Mouse (Mus musculus) embryonic facial prominence, embryonic 14.5 days (tissue): ENCODE data around the gene Dolk. TPM values are rescaled to one million over a fixed set of nuclear protein-coding genes. Genes with fewer than 3 reads are reported as not detected.

Source experiments
- ATAC-seq: fragments of 200-750 bp; cut with Nextera tagmentation; 2 replicates; pipeline ENCODE4 v1.8.0; 2017; ENCODE audit warnings: low read depth, moderate number of reproducible peaks, moderate TSS enrichment
- DNase-seq: peaks from one replicate; pipeline ENCODE4 v3.0.0-alpha.2; 2015; ENCODE audit warnings: low spot score
- H3K27ac ChIP-seq: fragments of 300-500 bp; sonication (generic); replicated peaks from 2 replicates; pipeline ENCODE4 v1.5.1; 2014; ENCODE audit warnings: low read depth, mild to moderate bottlenecking, low read length, moderate library complexity
- H3K27me3 ChIP-seq: fragments of 300-500 bp; sonication (generic); replicated peaks from 2 replicates; pipeline ENCODE4 v1.6.1; 2014; ENCODE audit warnings: low read length; ENCODE audit not compliant: control insufficient read depth, insufficient read depth
- H3K36me3 ChIP-seq: fragments of 300-500 bp; sonication (generic); 2 replicates; pipeline ENCODE4 v1.6.1; 2014; ENCODE audit warnings: low read length, mixed read lengths; ENCODE audit not compliant: control insufficient read depth, insufficient read depth
- H3K4me1 ChIP-seq: fragments of 300-500 bp; sonication (generic); 2 replicates; pipeline ENCODE4 v1.6.1; 2014; ENCODE audit warnings: antibody characterized with exemption, low read length; ENCODE audit not compliant: control insufficient read depth, insufficient read depth
- H3K4me2 ChIP-seq: fragments of 300-500 bp; sonication (generic); 2 replicates; pipeline ENCODE4 v1.6.1; 2014; ENCODE audit warnings: low read depth, mild to moderate bottlenecking, low read length, moderate library complexity, mixed read lengths
- H3K4me3 ChIP-seq: fragments of 300-500 bp; sonication (generic); 2 replicates; pipeline ENCODE4 v1.5.1; 2014; ENCODE audit warnings: low read depth, mild to moderate bottlenecking, low read length
- H3K9ac ChIP-seq: fragments of 300-500 bp; sonication (generic); 2 replicates; pipeline ENCODE4 v1.6.1; 2014; ENCODE audit warnings: low read depth, mild to moderate bottlenecking, low read length, moderate library complexity, mixed read lengths
- H3K9me3 ChIP-seq: fragments of 300-500 bp; sonication (generic); 2 replicates; pipeline ENCODE4 v1.6.1; 2016; ENCODE audit warnings: low read length; ENCODE audit not compliant: control insufficient read depth
- WGBS: fragments of 180-500 bp; shearing (Covaris S2); extraction: QIAGEN DNeasy Blood & Tissue Kit; methylation state at CpG from one replicate; pipeline ENCODE4 v1.1.7; 2014; 5-methylcytosine and 5-hydroxymethylcytosine counted together
- polyA plus RNA-seq: library from polyadenylated mRNA; unstranded; fragments of >200 nt; fragmentation: Nextera tagmentation; extraction: Ambion mirVana; gene quantifications from 2 replicates; pipeline ENCODE4 v1.2.1, GENCODE M21; 2014

The Dolk gene
- polyA plus RNA-seq, 1 experiment from 2014 or later, result 30.2 TPM

DNA sequence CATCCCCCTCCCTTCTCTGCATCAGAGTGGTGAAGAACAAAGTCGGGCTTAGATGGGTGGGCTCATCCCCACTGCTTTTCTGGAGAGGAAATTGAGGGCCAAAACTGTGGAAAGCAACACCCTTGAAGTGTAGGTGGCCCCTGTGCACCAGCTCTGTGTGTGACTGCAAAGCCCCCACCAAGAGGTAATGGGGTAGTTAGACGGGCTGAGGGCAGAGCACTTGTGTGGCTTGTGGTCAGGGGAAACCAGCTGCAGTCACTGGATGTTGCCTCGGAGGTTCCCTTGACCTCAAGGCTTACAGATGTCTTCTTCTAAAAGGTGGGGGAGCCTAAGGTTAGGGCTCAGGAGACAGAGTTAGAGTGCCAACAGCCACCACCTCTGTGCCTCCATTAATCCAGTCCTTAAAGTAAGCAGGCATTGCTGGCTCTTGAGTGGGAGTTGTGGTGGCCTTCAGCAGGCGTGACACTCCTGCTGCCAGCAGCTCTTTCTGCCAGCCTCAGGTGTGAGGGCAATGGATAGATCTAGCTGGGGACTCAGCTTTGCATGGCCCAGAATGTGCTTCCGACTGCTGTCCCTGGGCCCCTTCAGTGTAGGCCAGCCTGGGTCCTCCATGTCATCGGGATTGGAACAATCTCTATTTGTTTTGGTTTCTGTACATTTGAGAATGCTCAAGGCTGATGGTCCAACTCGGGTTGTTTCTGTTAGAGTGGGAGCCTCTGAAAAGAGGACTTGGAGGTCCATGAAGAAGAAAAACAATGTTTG is 28.3 kb downstream of the Dolk start:
- Histone ChIP-seq H3K27ac (no peak overlapping the region), H3K9me3 (no peaks in the 10 kb centered on the region), H3K4me3 (no peak overlapping the region), H3K36me3 (peaks cover 87% of the 10 kb centered on the region), H3K9ac (no peak overlapping the region), H3K27me3 (no peaks in the 10 kb centered on the region), H3K4me1 (no peaks in the 10 kb centered on the region), H3K4me2 (no peak overlapping the region)
- DNase-seq (no peak), ATAC-seq (no peak)
- WGBS, result 82% methylated on average over 7 of the region's 7 CpGs

DNA sequence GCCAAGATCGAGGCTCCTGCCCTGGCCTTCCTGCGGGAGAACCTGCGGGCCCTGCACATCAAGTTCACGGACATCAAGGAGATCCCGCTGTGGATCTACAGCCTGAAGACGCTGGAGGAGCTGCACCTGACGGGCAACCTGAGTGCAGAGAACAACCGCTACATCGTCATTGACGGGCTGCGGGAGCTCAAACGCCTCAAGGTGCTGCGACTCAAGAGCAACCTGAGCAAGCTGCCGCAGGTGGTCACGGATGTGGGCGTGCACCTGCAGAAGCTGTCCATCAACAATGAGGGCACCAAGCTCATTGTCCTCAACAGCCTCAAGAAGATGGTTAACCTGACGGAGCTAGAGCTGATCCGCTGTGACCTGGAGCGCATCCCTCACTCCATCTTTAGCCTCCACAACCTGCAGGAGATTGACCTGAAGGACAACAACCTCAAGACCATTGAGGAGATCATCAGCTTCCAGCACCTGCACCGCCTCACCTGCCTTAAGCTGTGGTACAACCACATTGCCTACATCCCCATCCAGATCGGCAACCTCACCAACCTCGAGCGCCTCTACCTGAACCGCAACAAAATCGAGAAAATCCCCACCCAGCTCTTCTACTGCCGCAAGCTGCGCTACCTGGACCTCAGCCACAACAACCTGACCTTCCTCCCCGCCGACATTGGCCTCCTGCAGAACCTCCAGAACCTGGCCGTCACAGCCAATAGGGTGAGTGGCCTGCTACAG is 29.4 kb downstream of the Dolk start:
- no peaks in the 10 kb centered on the region for H3K9me3 ChIP-seq
- H3K36me3 ChIP-seq, result peaks cover 77% of the 10 kb centered on the region
- H3K9ac ChIP-seq, result no peak overlapping the region
- no peak overlapping the region for H3K4me2 ChIP-seq
- no peak for DNase-seq
- H3K27me3 ChIP-seq, result no peaks in the 10 kb centered on the region
- no peaks in the 10 kb centered on the region for H3K4me1 ChIP-seq
- no peak overlapping the region for H3K4me3 ChIP-seq
- H3K27ac ChIP-seq, result no peak overlapping the region
- WGBS, result 94% methylated on average over 29 of the region's 30 CpGs
- ATAC-seq, result no peak

DNA sequence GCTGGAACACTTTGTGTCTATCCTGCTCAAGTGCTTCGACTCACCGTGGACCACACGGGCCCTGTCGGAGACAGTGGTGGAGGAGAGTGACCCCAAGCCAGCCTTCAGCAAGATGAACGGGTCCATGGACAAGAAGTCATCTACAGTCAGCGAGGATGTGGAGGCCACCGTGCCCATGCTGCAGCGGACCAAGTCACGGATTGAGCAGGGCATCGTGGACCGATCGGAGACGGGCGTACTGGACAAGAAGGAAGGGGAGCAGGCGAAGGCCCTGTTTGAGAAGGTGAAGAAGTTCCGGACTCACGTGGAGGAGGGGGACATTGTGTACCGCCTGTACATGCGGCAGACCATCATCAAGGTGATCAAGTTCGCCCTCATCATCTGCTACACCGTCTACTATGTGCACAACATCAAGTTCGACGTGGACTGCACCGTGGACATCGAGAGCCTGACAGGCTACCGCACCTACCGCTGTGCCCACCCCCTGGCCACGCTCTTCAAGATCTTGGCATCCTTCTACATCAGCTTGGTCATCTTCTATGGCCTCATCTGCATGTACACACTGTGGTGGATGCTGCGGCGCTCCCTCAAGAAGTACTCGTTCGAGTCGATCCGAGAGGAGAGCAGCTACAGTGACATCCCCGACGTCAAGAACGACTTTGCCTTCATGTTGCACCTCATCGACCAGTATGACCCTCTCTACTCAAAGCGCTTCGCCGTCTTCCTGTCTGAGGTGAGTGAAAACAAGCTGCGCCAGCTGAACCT is 30.3 kb downstream of the Dolk start:
- no peak for DNase-seq
- no peak for ATAC-seq
- no peaks in the 10 kb centered on the region for H3K9me3 ChIP-seq
- H3K4me3 ChIP-seq, result no peak overlapping the region
- peaks cover 67% of the 10 kb centered on the region for H3K36me3 ChIP-seq
- H3K27me3 ChIP-seq, result no peaks in the 10 kb centered on the region
- H3K27ac ChIP-seq, result no peak overlapping the region
- WGBS, result 96% methylated on average over 41 of the region's 42 CpGs
- no peak overlapping the region for H3K4me2 ChIP-seq
- H3K9ac ChIP-seq, result no peak overlapping the region
- no peaks in the 10 kb centered on the region for H3K4me1 ChIP-seq

DNA sequence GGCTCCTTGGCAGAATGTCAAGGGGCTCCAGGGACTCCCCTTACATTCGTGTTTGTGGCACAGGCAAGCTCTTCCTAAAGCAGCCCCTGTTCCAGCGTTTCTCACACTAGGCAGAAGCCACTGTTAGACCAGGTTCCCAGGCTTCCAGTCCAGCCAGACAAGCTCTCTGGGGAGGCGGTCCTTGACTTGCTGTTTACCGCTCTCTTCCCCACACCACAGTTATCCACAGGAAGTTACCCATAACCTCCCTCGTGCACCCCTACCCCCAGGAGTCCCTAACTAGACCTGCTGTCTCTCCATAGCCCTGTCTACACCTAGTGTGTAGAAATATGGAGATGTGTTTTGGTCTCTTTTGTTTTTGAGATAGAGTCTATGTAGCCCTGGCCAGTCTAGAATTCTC is 32.3 kb downstream of the Dolk start:
- no peaks in the 10 kb centered on the region for H3K4me1 ChIP-seq
- no peak overlapping the region for H3K9ac ChIP-seq
- DNase-seq, result no peak
- H3K4me3 ChIP-seq, result no peak overlapping the region
- H3K36me3 ChIP-seq, result peaks cover 64% of the 10 kb centered on the region
- no peak overlapping the region for H3K4me2 ChIP-seq
- no peaks in the 10 kb centered on the region for H3K9me3 ChIP-seq
- no peak overlapping the region for H3K27ac ChIP-seq
- 80% methylated on average over 5 of the region's 5 CpGs for WGBS
- no peaks in the 10 kb centered on the region for H3K27me3 ChIP-seq
- ATAC-seq, result no peak

DNA sequence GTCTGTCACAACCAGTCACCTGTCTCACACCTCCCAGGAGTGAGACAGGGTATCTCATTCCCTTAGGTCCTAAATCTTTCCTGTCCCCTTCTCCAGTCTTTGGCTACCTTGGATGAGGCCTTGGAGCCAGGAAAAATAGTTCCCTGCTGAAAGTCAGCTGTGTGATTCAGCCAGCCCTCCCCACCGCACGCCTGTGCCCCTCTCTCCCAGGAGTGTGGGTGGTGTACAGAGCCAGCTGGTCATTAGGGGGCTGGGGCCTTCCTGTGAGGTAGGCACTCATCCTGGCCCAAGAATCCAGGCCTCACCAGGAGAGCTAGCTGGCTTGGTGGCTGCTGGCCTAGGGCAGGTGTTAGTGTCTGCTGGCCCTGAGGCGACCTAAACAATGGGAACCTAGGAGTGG is 33.6 kb downstream of the Dolk start:
- no peak for ATAC-seq
- Histone ChIP-seq H3K4me1 (no peaks in the 10 kb centered on the region), H3K36me3 (peaks cover 63% of the 10 kb centered on the region)

DNA sequence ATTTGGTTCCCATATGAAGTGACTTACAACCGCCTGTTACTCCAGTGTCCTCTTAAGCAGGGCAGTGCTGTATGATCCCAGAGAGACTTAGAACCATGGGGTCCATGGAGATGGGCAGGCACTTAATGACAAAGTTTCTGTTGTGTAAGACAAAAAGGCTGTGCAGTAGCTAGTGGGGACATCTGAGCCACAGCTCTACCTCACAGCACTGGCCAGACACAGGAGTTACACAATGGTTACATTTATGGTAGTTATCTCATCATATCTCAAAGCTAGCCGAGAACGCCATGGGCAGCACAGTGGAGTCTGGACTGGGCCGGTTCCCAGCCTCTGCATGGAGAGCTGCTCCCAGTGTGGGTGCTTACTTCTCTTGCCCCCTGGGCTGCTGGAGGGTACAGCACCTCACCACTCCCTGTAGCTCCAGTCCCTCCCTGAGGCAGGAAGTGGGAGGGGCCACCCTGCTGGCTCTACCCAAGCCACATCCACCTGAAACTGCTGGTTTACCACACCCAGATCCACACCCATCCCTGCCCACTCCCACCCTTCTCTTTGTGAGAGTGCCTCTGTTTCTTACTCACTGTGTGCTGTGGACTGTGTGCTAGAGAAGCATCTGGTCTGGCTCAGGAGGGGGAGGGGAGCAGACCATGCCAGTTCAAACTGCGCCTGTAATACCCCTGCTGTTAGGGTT is 34.6 kb downstream of the Dolk start:
- H3K36me3 ChIP-seq, result peaks cover 54% of the 10 kb centered on the region
- DNase-seq (peak; percentile 21), ATAC-seq (peak; percentile 44; the same call in 1 of the 2 replicates)
- no peak overlapping the region for H3K4me3 ChIP-seq
- no peaks in the 10 kb centered on the region for H3K4me1 ChIP-seq
- H3K9me3 ChIP-seq, result no peaks in the 10 kb centered on the region
- H3K4me2 ChIP-seq, result no peak overlapping the region
- WGBS, result 79% methylated on average over 5 of the region's 5 CpGs
- peak overlapping the region; percentile 44; the same call in 1 of the 2 replicates for H3K27ac ChIP-seq
- no peak overlapping the region for H3K9ac ChIP-seq
- no peaks in the 10 kb centered on the region for H3K27me3 ChIP-seq

More for the DNA sequence above, 33.6 kb downstream of the Dolk start:
- no peaks in the 10 kb centered on the region for H3K27me3 ChIP-seq
- 58% methylated on average over 3 of the region's 3 CpGs for WGBS
- no peaks in the 10 kb centered on the region for H3K9me3 ChIP-seq
- H3K4me2 ChIP-seq, result no peak overlapping the region
- DNase-seq, result no peak
- no peak overlapping the region for H3K27ac ChIP-seq
- no peak overlapping the region for H3K9ac ChIP-seq
- H3K4me3 ChIP-seq, result no peak overlapping the region

DNA sequence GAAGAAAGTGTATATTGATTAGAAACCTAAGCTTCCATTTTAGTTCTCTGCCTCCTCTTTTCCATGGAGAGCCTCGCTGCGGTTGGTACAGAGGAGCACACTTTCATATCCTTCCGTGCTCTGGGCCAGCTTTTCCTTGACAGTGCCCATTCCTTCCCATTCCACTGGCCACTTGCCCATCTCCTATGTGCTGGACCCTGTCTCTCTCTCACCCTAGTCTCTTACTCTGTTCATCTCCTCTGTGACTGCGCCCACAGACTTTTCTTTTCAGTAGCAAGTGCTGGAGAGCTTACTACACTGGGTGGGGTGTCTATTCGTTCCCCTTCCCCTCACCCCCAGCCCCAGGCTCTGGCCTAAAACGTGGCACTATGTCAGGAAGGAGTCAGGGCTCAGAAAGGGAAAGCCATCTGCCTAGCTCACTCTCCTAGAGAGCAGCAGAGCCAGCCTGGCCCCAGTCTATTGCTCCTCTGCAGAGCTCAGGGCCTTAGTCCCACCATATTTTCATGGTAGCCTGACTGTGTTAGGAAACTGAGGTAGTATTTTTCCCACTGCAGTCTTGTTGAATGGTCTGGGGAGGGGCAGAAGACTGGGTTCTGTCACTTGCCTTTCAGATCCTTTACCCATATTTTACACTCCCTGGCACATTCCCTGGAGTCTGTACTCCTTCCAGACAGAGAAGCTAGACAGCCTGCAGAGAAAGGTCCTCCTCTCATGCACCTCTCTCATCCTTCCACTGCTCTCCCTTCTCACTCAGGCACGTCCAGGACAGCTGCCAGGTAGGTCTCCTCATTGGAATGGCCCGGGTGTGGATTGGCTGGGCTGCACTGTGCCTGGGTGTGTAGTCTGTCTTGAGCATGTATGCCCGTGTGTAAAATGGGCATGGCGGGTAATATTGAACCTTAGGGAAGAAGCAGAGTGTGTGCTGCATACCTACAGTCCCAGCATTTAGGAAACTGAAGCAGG is 35.7 kb downstream of the Dolk start:
- no peak for DNase-seq
- Histone ChIP-seq H3K9me3 (no peaks in the 10 kb centered on the region), H3K4me1 (no peaks in the 10 kb centered on the region), H3K27me3 (no peaks in the 10 kb centered on the region), H3K4me3 (no peak overlapping the region), H3K27ac (no peak overlapping the region), H3K4me2 (no peak overlapping the region), H3K36me3 (peaks cover 47% of the 10 kb centered on the region), H3K9ac (no peak overlapping the region)
- 90% methylated on average over 10 of the region's 10 CpGs for WGBS
- no peak for ATAC-seq
